Mouse (Mus musculus) heart, postnatal 10 days (tissue): ENCODE results near the gene Jsrp1. TPM values are rescaled to one million over a fixed set of nuclear protein-coding genes. Genes with fewer than 3 reads are reported as not detected.

ENCODE experiments used
- DNase-seq, 2 experiments: peaks; one replicate each; pipeline ENCODE4 v3.0.0; 2021
- intact Hi-C: fragments of 180-260 bp; cut with DNase I; formaldehyde crosslinking; loops from one replicate; pipeline ENCODE4 v1.15.1; 2025
- microRNA-seq, 2 experiments: library from miRNA; unstranded; fragments of <30 nt; microRNA quantifications; one replicate each; pipeline ENCODE4 v1.2.0; 2022
- total RNA-seq, 2 experiments: library from RNA; stranded (reverse); gene quantifications; 2 replicates each; pipeline ENCODE4 v1.2.3; 2021

Gene Jsrp1
- total RNA-seq, 2 experiments from 2014 or later, result 0.74 TPM; not detected in 1

GRCm38 (mm10) chr10:80765746-80766145 lies 47.6 kb downstream of the Jsrp1 start:
- intact Hi-C loops, result no loop called here
- DNase-seq, result no peak

GRCm38 (mm10) chr10:80763502-80763901 lies 49.8 kb downstream of the Jsrp1 start:
- no peak for DNase-seq
- intact Hi-C loops, result no loop called here

- intact Hi-C loops, result no loop called here
- no peak for DNase-seq
These were observed 51.5 kb downstream of the Jsrp1 start for GRCm38 (mm10) chr10:80761821-80762220.

- intact Hi-C loops, result no loop called here
These were observed 52.4 kb downstream of the Jsrp1 start for GRCm38 (mm10) chr10:80760596-80761524.

GRCm38 (mm10) chr10:80758651-80759050 lies 54.6 kb downstream of the Jsrp1 start:
- DNase-seq, result peak; percentile 24 to 57
- intact Hi-C loops, result no loop called here

More at GRCm38 (mm10) chr10:80760596-80761524, 52.4 kb downstream of the Jsrp1 start:
- no peak for DNase-seq

Small RNA genes within 50 kb of the gene (microRNA-seq; reads per million reads assigned to microRNA genes)
- 4.9 to 5.7 reads per million in 2 experiments for gene Mir1982

Other genes with a start within 250 kb of the Jsrp1 start
- gene Klf16, start 236.2 kb downstream of the Jsrp1 start, total RNA-seq, result 1 to 10 TPM; 5.9 to 6.9 TPM
- gene Abhd17a, start 223.2 kb downstream of the Jsrp1 start, total RNA-seq, result 100 to 1,000 TPM in 1 of 2 experiments, 10 to 100 TPM in 1; 92.2 to 102 TPM
- 10 to 100 TPM; 25.9 to 27.8 TPM for gene Scamp4, start 210.6 kb downstream of the Jsrp1 start, total RNA-seq
- gene Adat3, start 210.6 kb downstream of the Jsrp1 start, total RNA-seq, result 1 to 10 TPM; 1.2 to 1.8 TPM
- 1 to 10 TPM in 1 of 2 experiments, under 1 TPM in 1; 0.98 to 1.2 TPM for gene Gm49322, start 207.5 kb downstream of the Jsrp1 start, total RNA-seq
- 100 to 1,000 TPM; 137 to 141 TPM for gene Csnk1g2, start 190.7 kb downstream of the Jsrp1 start, total RNA-seq
- gene Btbd2, start 156.4 kb downstream of the Jsrp1 start, total RNA-seq, result 10 to 100 TPM; 42.2 to 46.4 TPM
- gene Mknk2, start 135.4 kb downstream of the Jsrp1 start, total RNA-seq, result 100 to 1,000 TPM; 143 to 159 TPM
- gene Mob3a, start 111.5 kb downstream of the Jsrp1 start, total RNA-seq, result 10 to 100 TPM; 10.1 to 11.3 TPM
- gene Izumo4, start 111.3 kb downstream of the Jsrp1 start, total RNA-seq, result 1 to 10 TPM; 2.9 to 4.1 TPM
- 10 to 100 TPM; 47.6 to 52.5 TPM for gene Ap3d1, start 71.2 kb downstream of the Jsrp1 start, total RNA-seq
- 10 to 100 TPM; 66.3 to 67.6 TPM for gene Dot1l, start 58.3 kb downstream of the Jsrp1 start, total RNA-seq
- 10 to 100 TPM; 36.8 to 41.4 TPM for gene Sf3a2, start 15.3 kb downstream of the Jsrp1 start, total RNA-seq
- gene Plekhj1, start 14.9 kb downstream of the Jsrp1 start, total RNA-seq, result 10 to 100 TPM; 32.6 to 32.9 TPM
- gene Amh, start 8.3 kb downstream of the Jsrp1 start, total RNA-seq, result under 1 TPM; 0.41 to 0.45 TPM
- gene Oaz1, start 13.2 kb upstream of the Jsrp1 start, total RNA-seq, result 1,000 to 10,000 TPM; 1,023 to 1,076 TPM
- 1 to 10 TPM; 3.8 to 6.5 TPM for gene Lingo3, start 30.5 kb upstream of the Jsrp1 start, total RNA-seq
- gene Lsm7, start 41.7 kb upstream of the Jsrp1 start, total RNA-seq, result 10 to 100 TPM; 23.6 to 28.2 TPM
- gene Sppl2b, start 41.8 kb upstream of the Jsrp1 start, total RNA-seq, result 10 to 100 TPM; 26.0 to 27.7 TPM
- gene Tmprss9, start 58.4 kb upstream of the Jsrp1 start, total RNA-seq, result not detected
- 100 to 1,000 TPM; 163 to 175 TPM for gene Timm13, start 87.5 kb upstream of the Jsrp1 start, total RNA-seq
- 10 to 100 TPM; 10.2 to 11.9 TPM for gene Lmnb2, start 104.7 kb upstream of the Jsrp1 start, total RNA-seq
- gene Gadd45b, start 116.6 kb upstream of the Jsrp1 start, total RNA-seq, result 10 to 100 TPM; 11.5 to 18.3 TPM
- 1 to 10 TPM in 1 of 2 experiments, under 1 TPM in 1; 0.67 to 1.1 TPM for gene Gng7, start 201.4 kb upstream of the Jsrp1 start, total RNA-seq
- not detected for gene Diras1, start 212.2 kb upstream of the Jsrp1 start, total RNA-seq
- 10 to 100 TPM; 11.5 to 13.0 TPM for gene Slc39a3, start 223.9 kb upstream of the Jsrp1 start, total RNA-seq
- gene Sgta, start 246.7 kb upstream of the Jsrp1 start, total RNA-seq, result 100 to 1,000 TPM; 103 to 106 TPM